Mouse (Mus musculus) c-Kit-positive CD71-positive TER-119-negative erythroid progenitor cells, embryonic 14.5 days (primary cell): Measurements from ENCODE around the gene Gm48552.
A peak's percentile ranks its signal among the peaks of the same experiment; 100 is the strongest.

Experiments
- DNase-seq: peaks from one replicate; pipeline ENCODE4 v3.0.0-alpha.2; 2013; ENCODE audit warnings: low read depth

The Gm48552 gene

GRCm38 (mm10) chr10:81431526-81432168, 42.8 kb downstream of the Gm48552 start:
- DNase-seq: no peak

GRCm38 (mm10) chr10:81432169-81432867, 43.5 kb downstream of the Gm48552 start:
- DNase-seq: no peak

- peak; percentile 94 for DNase-seq
Measured at GRCm38 (mm10) chr10:81432868-81433262, 44.1 kb downstream of the Gm48552 start.

GRCm38 (mm10) chr10:81433541-81434289, 44.9 kb downstream of the Gm48552 start:
- DNase-seq: no peak

DNA sequence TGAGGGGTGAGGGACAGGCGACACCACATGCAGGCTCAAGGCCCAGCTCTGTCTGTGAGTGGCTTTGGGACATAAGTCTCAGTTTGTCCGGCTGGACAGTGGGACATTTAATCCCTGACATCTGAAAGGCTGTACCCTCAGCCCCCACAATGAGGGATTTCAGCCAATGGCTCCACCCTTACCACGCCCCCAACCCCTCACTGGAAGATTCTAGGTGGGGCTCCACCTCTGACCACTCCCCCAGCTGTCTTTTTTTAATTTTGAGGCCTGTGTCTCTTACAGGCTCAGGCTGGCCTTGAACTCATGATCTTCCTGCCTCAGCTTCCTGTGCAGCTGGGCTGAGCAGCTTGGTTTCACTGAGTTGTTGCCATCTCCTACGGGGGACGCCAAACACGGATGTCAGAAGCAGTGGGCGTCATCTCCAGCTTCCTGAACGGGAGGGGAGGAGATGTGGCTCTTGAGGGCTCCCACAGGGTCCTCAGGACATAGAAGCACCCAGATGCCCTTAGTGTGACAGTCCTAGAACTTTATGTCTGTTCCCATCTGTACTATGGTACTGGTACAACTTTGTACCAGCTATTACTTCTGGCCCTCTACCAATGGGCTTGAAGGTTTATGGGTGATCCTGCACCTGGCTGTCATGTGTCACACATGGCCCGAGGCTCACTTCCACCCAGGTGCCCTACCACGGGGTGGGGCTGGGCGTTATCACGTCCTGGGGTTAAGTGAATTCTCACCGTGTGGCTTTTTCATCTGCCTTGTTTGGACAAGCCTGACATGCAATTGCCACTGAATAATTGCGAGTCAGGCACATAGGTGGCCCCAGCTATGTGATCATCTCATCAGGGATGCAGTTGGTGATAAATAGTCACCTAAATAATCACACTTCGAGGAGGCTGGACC, 45.8 kb downstream of the Gm48552 start:
- DNase-seq: no peak

- DNase-seq: no peak
Measured at GRCm38 (mm10) chr10:81435436-81435835, 46.6 kb downstream of the Gm48552 start.
